Mouse (Mus musculus) right cerebral cortex, postnatal 14 days (tissue): ENCODE data around the gene Ppef1.
"Not testable (repeated sequence)": the region's sequence is repeated elsewhere in the genome, so short reads cannot be mapped to it uniquely, and the experiment has no call there.

Experiments
- DNase-seq: peaks from one replicate; pipeline ENCODE4 v3.0.0; 2022

Ppef1 gene

GRCm38 (mm10) chrX:160735650-160736049, at the start of gene Ppef1:
TSS of gene Ppef1 (minus strand) at chrX:160735765.
- DNase-seq = no peak

GRCm38 (mm10) chrX:160782276-160782675, 46.7 kb upstream of the Ppef1 start:
- no peak for DNase-seq

- DNase-seq = no peak
Observed at GRCm38 (mm10) chrX:160773033-160773432, 37.5 kb upstream of the Ppef1 start.

GRCm38 (mm10) chrX:160769622-160770021, 34.1 kb upstream of the Ppef1 start:
- not testable (repeated sequence) for DNase-seq

- DNase-seq = no peak
Observed at GRCm38 (mm10) chrX:160767713-160768112, 32.1 kb upstream of the Ppef1 start, which contains the start of gene Rs1. TSS of gene Rs1 (plus strand) at chrX:160768013.

GRCm38 (mm10) chrX:160766233-160766616, 30.7 kb upstream of the Ppef1 start:
- peak; percentile 14 for DNase-seq

- DNase-seq = peak; percentile 84
Observed at GRCm38 (mm10) chrX:160765389-160766232, 30.0 kb upstream of the Ppef1 start.

GRCm38 (mm10) chrX:160750808-160751207, 15.2 kb upstream of the Ppef1 start:
- no peak for DNase-seq

GRCm38 (mm10) chrX:160748653-160749052, 13.1 kb upstream of the Ppef1 start:
- DNase-seq = no peak

- DNase-seq = no peak
Observed at GRCm38 (mm10) chrX:160745399-160745798, 9.8 kb upstream of the Ppef1 start.

- no peak for DNase-seq
Observed at GRCm38 (mm10) chrX:160699171-160699570, 36.4 kb downstream of the Ppef1 start.

GRCm38 (mm10) chrX:160691559-160691958, 44.0 kb downstream of the Ppef1 start:
- no peak for DNase-seq

- no peak for DNase-seq
Observed at GRCm38 (mm10) chrX:160690094-160690493, 45.5 kb downstream of the Ppef1 start.

GRCm38 (mm10) chrX:160669992-160670391, 65.6 kb downstream of the Ppef1 start:
- no peak for DNase-seq

- no peak for DNase-seq
Observed at GRCm38 (mm10) chrX:160610882-160611644, 124.5 kb downstream of the Ppef1 start.

- DNase-seq = no peak
Observed at GRCm38 (mm10) chrX:160610482-160610881, 125.1 kb downstream of the Ppef1 start.

GRCm38 (mm10) chrX:160609849-160610248, 125.7 kb downstream of the Ppef1 start:
- DNase-seq = no peak

GRCm38 (mm10) chrX:160603981-160604541, 131.5 kb downstream of the Ppef1 start:
- peak; percentile 18 for DNase-seq

GRCm38 (mm10) chrX:160603316-160603715, 132.2 kb downstream of the Ppef1 start:
- DNase-seq = no peak

- DNase-seq = no peak
Observed at GRCm38 (mm10) chrX:160602770-160603169, 132.8 kb downstream of the Ppef1 start.

- no peak for DNase-seq
Observed at GRCm38 (mm10) chrX:160601053-160601452, 134.5 kb downstream of the Ppef1 start.

GRCm38 (mm10) chrX:160598562-160599458, 136.8 kb downstream of the Ppef1 start:
- DNase-seq = peak; percentile 48
